Mouse (Mus musculus) stomach, embryonic 14.5 days (tissue): ENCODE data around the gene Ppm1m. TPM values are rescaled to one million over a fixed set of nuclear protein-coding genes. Genes with fewer than 3 reads are reported as not detected.

ENCODE experiments used
- ATAC-seq: fragments of 200-750 bp; cut with Nextera tagmentation; 2 replicates; pipeline ENCODE4 v1.8.0; 2017; ENCODE audit warnings: low read depth, moderate TSS enrichment; ENCODE audit not compliant: insufficient number of reproducible peaks, insufficient read depth, low FRiP score
- H3K27ac ChIP-seq: fragments of 300-500 bp; sonication (generic); 2 replicates; pipeline ENCODE4 v1.5.1; 2014; ENCODE audit warnings: mild to moderate bottlenecking, low read length, moderate library complexity, mixed read lengths
- H3K27me3 ChIP-seq: fragments of 300-500 bp; sonication (generic); 2 replicates; pipeline ENCODE4 v1.6.1; 2014; ENCODE audit warnings: low read length, control low read depth, mixed read lengths; ENCODE audit not compliant: control insufficient read depth, insufficient read depth
- H3K36me3 ChIP-seq: fragments of 300-500 bp; sonication (generic); 2 replicates; pipeline ENCODE4 v1.6.1; 2014; ENCODE audit warnings: mild to moderate bottlenecking, control low read depth, low read length, moderate library complexity, mixed read lengths; ENCODE audit not compliant: control insufficient read depth, insufficient read depth
- H3K4me1 ChIP-seq: fragments of 300-500 bp; sonication (generic); 2 replicates; pipeline ENCODE4 v1.6.1; 2014; ENCODE audit warnings: low read length, control low read depth, mixed read lengths; ENCODE audit not compliant: control insufficient read depth, insufficient read depth
- H3K4me2 ChIP-seq: fragments of 300-500 bp; sonication (generic); replicated peaks from 2 replicates; pipeline ENCODE4 v1.6.1; 2014; ENCODE audit warnings: low read depth, low read length, control low read depth
- H3K4me3 ChIP-seq: fragments of 300-500 bp; sonication (generic); 2 replicates; pipeline ENCODE4 v1.5.1; 2014; ENCODE audit warnings: low read depth, low read length, control low read depth
- H3K9ac ChIP-seq: fragments of 300-500 bp; sonication (generic); replicated peaks from 2 replicates; pipeline ENCODE4 v1.6.1; 2014; ENCODE audit warnings: low read depth, mild to moderate bottlenecking, control low read depth, low read length, moderate library complexity, mixed read lengths
- H3K9me3 ChIP-seq: fragments of 300-500 bp; sonication (generic); 2 replicates; pipeline ENCODE4 v1.6.1; 2016; ENCODE audit warnings: low read depth, low read length, control low read depth; ENCODE audit not compliant: control insufficient read depth
- WGBS: fragments of 180-500 bp; shearing (Covaris S2); extraction: QIAGEN DNeasy Blood & Tissue Kit; methylation state at CpG from one replicate; pipeline ENCODE4 v1.1.7; 2014; 5-methylcytosine and 5-hydroxymethylcytosine counted together
- microRNA counts: library from miRNA; unstranded; fragments of <30 nt; microRNA quantifications from one replicate; lab custom pipeline; 2016
- microRNA-seq: library from miRNA; unstranded; fragments of <30 nt; microRNA quantifications from one replicate; pipeline ENCODE4, GENCODE M21; 2016
- polyA plus RNA-seq: library from polyadenylated mRNA; unstranded; fragments of >200 nt; fragmentation: Nextera tagmentation; extraction: Ambion mirVana; gene quantifications from 2 replicates; pipeline ENCODE4 v1.2.1, GENCODE M21; 2014

The Ppm1m gene
- polyA plus RNA-seq, 1 experiment from 2014 or later, result 35.6 TPM

- Histone ChIP-seq H3K9ac (no peak overlapping the region), H3K4me1 (no peaks in the 10 kb centered on the region), H3K27ac (no peak overlapping the region), H3K4me3 (no peak overlapping the region), H3K36me3 (no peaks in the 10 kb centered on the region), H3K4me2 (no peak overlapping the region), H3K9me3 (no peaks in the 10 kb centered on the region), H3K27me3 (no peaks in the 10 kb centered on the region)
- 86% methylated on average over 9 of the region's 9 CpGs for WGBS
- ATAC-seq, result no peak
These were observed 45.4 kb downstream of the Ppm1m start for GRCm38 (mm10) chr9:106154106-106154505.

- Histone ChIP-seq H3K27me3 (no peaks in the 10 kb centered on the region), H3K9ac (0 out of 2 replicates have a peak overlapping the region, but pooled peaks have one; percentile 25), H3K4me2 (peak overlapping the region; percentile 73), H3K9me3 (no peaks in the 10 kb centered on the region), H3K27ac (no peak overlapping the region), H3K36me3 (no peaks in the 10 kb centered on the region), H3K4me3 (peak overlapping the region; percentile 37), H3K4me1 (peaks cover 11% of the 10 kb centered on the region; the same call in 1 of the 2 replicates)
- 23% methylated on average over 10 of the region's 10 CpGs for WGBS
- ATAC-seq, result no peak
These were observed 50.2 kb downstream of the Ppm1m start for GRCm38 (mm10) chr9:106149399-106149754.

GRCm38 (mm10) chr9:106148541-106149398, 50.8 kb downstream of the Ppm1m start:
- H3K27me3 ChIP-seq, result no peaks in the 10 kb centered on the region
- WGBS, result 2% methylated on average over 36 of the region's 36 CpGs

GRCm38 (mm10) chr9:106147851-106148431, 51.6 kb downstream of the Ppm1m start:
- ATAC-seq, result peak; percentile 7; the same call in 1 of the 2 replicates
- H3K27me3 ChIP-seq, result no peaks in the 10 kb centered on the region
- WGBS, result 4% methylated on average over 10 of the region's 10 CpGs

More at GRCm38 (mm10) chr9:106148541-106149398, 50.8 kb downstream of the Ppm1m start:
- Histone ChIP-seq H3K9ac (peak overlapping the region; percentile 25; the same call in 1 of the 2 replicates), H3K9me3 (no peaks in the 10 kb centered on the region), H3K36me3 (no peaks in the 10 kb centered on the region), H3K4me2 (peak overlapping the region; percentile 73), H3K4me3 (peak overlapping the region; percentile 37), H3K27ac (no peak overlapping the region), H3K4me1 (peaks cover 11% of the 10 kb centered on the region; the same call in 1 of the 2 replicates)
- peak; percentile 68; the same call in 1 of the 2 replicates for ATAC-seq

GRCm38 (mm10) chr9:106147281-106147680, 52.3 kb downstream of the Ppm1m start:
- WGBS, result 31% methylated on average over 5 of the region's 5 CpGs
- H3K4me3 ChIP-seq, result no peak overlapping the region
- no peak overlapping the region for H3K9ac ChIP-seq
- H3K9me3 ChIP-seq, result no peaks in the 10 kb centered on the region
- H3K36me3 ChIP-seq, result no peaks in the 10 kb centered on the region
- no peak for ATAC-seq
- no peak overlapping the region for H3K27ac ChIP-seq
- H3K4me2 ChIP-seq, result no peak overlapping the region
- H3K4me1 ChIP-seq, result peaks cover 11% of the 10 kb centered on the region; the same call in 1 of the 2 replicates
- no peaks in the 10 kb centered on the region for H3K27me3 ChIP-seq

More at GRCm38 (mm10) chr9:106147851-106148431, 51.6 kb downstream of the Ppm1m start:
- Histone ChIP-seq H3K4me1 (peaks cover 11% of the 10 kb centered on the region; the same call in 1 of the 2 replicates), H3K4me3 (peak overlapping the region; percentile 37), H3K27ac (no peak overlapping the region), H3K4me2 (peak overlapping the region; percentile 73), H3K9me3 (no peaks in the 10 kb centered on the region), H3K36me3 (no peaks in the 10 kb centered on the region), H3K9ac (no peak overlapping the region)

GRCm38 (mm10) chr9:106145582-106145981, 54.0 kb downstream of the Ppm1m start:
- Histone ChIP-seq H3K9me3 (no peaks in the 10 kb centered on the region), H3K9ac (no peak overlapping the region), H3K36me3 (no peaks in the 10 kb centered on the region), H3K27me3 (no peaks in the 10 kb centered on the region), H3K4me2 (no peak overlapping the region), H3K4me3 (no peak overlapping the region), H3K4me1 (peaks cover 11% of the 10 kb centered on the region; the same call in 1 of the 2 replicates), H3K27ac (no peak overlapping the region)
- 89% methylated on average over 2 of the region's 2 CpGs for WGBS
- no peak for ATAC-seq

MicroRNAs encoded within 50 kb of the gene (microRNA counts, 519-probe panel; counts per million panel counts)
- 5,510 counts per million, percentile 97 among the panel's probes with 10 or more counts for microRNA mmu-let-7g (lab: Ali Mortazavi, UCI)

Small RNA genes lying within 50 kb of the gene (microRNA-seq; reads per million reads assigned to microRNA genes)
- gene Mir135a-1 (8.3 reads per million, percentile 18 among the genes with 10 or more reads in this experiment), gene Mirlet7g (55,645 reads per million, percentile 99 among the genes with 10 or more reads in this experiment)

Other genes starting within 250 kb of the Ppm1m start
- gene Col6a5, start 239.1 kb downstream of the Ppm1m start, polyA plus RNA-seq, result 0.95 and 1.1 TPM in 2 replicates
- gene Col6a4, start 103.0 kb downstream of the Ppm1m start, polyA plus RNA-seq, result 20.9 and 22.3 TPM in 2 replicates
- 1.2 and 1.5 TPM in 2 replicates for gene Glyctk, start 41.6 kb downstream of the Ppm1m start, polyA plus RNA-seq
- gene Wdr82, start 28.8 kb downstream of the Ppm1m start, polyA plus RNA-seq, result 29.0 and 31.3 TPM in 2 replicates
- gene Twf2, start 3.4 kb upstream of the Ppm1m start, polyA plus RNA-seq, result 67.7 and 69.3 TPM in 2 replicates
- gene Tlr9, start 22.9 kb upstream of the Ppm1m start, polyA plus RNA-seq, result 0.13 TPM in 1 of 2 replicates, not detected in the other
- 105 and 112 TPM in 2 replicates for gene Alas1, start 48.9 kb upstream of the Ppm1m start, polyA plus RNA-seq
- gene Poc1a, start 81.3 kb upstream of the Ppm1m start, polyA plus RNA-seq, result 25.2 and 27.7 TPM in 2 replicates
- gene Dusp7, start 168.9 kb upstream of the Ppm1m start, polyA plus RNA-seq, result 22.4 and 24.9 TPM in 2 replicates
- gene Rpl29, start 229.7 kb upstream of the Ppm1m start, polyA plus RNA-seq, result 1,139 and 1,256 TPM in 2 replicates
- gene Acy1, start 238.6 kb upstream of the Ppm1m start, polyA plus RNA-seq, result 41.2 and 43.1 TPM in 2 replicates
- 26.3 and 32.6 TPM in 2 replicates for gene Abhd14b, start 247.7 kb upstream of the Ppm1m start, polyA plus RNA-seq
- 52.3 and 57.1 TPM in 2 replicates for gene Abhd14a, start 247.9 kb upstream of the Ppm1m start, polyA plus RNA-seq